Mouse (Mus musculus): Measurements from ENCODE around the gene Kcnh2.

Kcnh2 gene

DNA sequence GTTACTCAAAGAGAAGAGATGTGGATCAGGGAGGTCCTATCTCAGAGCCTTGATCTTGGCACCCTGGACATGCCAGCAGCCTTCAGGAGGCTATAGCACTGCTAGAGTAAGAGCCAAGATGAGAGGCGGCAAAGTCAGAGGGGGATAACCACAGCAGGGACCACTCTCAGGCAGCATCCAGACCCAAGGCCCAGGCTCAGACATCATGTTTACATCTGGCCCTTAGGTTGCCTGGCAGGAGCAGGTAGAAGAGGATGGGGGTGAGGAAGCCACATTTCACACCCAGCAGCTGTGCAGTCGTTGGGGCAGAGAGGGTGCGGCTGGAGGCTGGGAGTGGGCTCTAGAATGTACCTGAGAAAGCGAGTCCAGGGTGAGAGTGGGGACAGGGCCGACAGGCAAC lies 30.5 kb downstream of the Kcnh2 start:
- in situ Hi-C loops (cut with MboI, MseI): no loop called here

DNA sequence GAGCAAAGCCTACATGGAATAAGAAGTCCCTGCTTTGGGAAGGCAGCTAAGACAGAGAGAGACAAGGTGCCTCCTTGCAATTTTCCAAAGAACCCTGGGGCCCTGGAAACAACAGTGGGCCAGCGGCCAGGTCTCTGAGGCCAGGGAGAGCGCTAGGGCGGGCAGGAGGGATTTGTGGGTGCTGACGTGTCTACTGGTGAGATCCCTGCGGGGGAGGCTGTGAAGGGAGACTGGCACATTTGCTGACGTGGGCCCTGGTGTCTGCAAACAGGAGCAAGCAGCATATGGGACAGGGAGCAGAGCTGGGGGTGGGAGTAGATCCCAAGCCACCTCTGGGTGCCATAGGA lies 31.0 kb downstream of the Kcnh2 start:
- in situ Hi-C loops (cut with MboI, MseI): no loop called here

DNA sequence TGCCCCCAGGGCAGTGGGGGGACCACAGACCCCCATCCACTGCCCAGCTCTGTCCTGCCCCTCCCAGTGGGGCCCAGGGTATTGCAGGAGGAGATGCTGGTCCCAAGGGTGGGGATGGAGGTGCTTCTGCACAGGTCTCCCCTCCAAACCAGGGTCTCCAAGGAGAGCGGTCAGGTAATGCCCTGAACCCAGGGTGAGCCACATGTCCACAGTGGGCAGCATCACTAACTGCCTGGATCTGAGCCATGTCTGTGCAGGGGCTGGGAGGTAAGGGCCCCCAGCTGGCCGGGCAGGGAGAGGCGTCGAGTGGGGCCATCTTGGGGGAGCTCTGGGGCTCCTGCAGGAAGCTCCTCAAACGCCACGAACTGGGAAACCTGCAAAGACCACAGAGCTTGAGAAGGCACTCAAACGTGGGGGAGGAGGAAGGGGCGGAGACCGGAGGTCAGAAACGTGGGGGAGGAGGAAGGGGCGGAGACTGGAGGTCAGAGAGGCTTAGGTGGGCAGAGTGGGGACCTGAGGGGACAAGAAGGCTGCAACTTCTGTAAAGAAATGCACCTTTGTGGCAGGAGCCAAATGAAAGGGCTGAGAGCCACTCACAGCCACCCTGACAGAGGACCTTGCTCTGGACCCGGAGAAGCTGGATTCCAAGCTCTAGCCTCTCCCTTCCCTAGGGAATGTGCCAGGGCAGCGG lies 31.5 kb downstream of the Kcnh2 start:
- in situ Hi-C loops (cut with MboI, MseI): no loop called here

DNA sequence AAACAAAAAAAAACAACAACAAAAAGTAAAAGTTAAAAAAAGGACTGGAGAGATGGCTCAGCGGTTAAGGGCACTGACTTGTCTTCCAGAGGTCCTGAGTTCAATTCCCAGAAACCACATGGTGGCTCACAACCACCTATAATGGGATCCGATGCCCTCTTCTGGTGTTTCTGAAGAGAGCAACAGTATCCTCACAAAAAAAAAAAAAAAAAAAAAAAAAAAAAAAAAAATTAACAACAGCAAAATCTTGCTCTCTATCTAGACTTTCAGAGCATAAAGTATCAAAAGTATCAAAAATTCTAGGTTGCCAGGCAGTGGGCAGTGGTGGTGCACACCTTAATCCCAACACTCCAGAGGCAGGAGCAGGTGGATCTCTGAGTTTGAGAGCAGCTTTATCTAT lies 42.2 kb downstream of the Kcnh2 start:
- in situ Hi-C loops (cut with MboI, MseI): no loop called here

DNA sequence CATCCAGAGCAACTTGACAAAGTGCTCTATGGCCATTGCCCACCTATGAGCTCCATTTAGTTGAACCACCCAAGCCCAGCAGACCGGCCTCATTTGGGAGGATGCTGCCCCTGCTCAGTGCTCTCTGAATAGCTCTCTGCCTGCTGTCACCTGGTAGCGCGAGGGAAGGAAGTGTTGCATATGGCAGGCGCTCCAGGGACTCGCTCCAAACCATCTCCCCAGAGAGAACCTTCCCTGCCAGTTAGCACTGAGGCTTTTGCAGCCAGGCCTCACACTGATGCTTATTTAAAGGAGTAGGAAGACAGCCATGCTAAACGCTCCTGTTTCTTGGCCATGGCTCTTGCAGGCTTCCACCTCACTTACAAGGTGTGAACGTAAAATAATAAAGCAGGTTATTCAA lies 42.8 kb downstream of the Kcnh2 start:
- in situ Hi-C loops (cut with MboI, MseI): no loop called here

DNA sequence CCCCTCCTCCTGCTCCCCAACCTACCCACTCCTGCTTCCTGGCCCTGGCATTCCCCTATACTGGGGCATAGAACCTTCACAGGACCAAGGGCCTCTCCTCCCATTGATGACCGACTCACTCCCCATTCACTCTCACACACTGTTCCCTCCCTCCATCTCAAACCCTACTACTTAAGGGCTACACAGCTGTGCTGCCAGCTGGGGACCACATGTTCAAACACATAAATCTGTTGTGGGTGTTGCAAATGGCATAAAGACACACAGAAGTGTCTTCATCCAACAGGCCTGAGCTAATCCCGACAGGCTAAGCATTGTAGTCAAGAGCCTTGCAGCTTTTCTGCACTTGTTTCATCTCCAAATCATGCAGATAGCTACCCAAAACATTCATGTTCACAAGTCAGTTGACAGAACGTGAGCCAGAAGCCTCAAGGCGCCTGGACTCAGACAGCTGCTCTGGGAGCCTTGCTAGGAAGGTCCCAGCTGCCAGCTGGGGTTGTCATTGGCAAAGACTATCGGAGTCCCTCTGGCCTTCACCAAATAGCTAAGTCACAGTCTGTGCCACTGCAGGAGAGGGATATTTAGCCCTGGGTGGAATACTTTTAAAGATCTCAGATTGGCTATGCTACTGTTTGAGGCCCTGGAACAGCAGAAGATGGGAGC lies 44.2 kb downstream of the Kcnh2 start:
- in situ Hi-C loops (cut with MboI, MseI): no loop called here

DNA sequence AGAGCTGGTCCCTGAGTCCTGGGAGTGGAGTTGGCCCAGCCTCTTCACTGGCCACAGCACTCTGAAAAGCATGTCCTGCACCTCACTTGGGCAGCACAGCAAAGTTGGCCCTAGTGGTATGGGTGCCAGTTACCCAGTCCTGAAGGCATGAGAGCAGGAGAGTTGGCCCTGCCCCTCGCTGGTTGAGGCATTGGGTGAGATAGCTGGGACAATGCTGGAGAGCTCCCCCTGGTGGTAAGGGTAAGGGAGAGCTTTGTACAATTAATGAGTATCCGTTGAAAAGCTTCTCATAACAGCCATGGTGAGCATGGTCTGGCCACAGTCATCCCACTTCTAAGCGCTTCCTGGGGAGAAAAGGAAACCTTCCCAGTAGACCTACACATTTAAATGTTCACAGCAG lies 48.2 kb downstream of the Kcnh2 start:
- in situ Hi-C loops (cut with MboI, MseI): no loop called here

DNA sequence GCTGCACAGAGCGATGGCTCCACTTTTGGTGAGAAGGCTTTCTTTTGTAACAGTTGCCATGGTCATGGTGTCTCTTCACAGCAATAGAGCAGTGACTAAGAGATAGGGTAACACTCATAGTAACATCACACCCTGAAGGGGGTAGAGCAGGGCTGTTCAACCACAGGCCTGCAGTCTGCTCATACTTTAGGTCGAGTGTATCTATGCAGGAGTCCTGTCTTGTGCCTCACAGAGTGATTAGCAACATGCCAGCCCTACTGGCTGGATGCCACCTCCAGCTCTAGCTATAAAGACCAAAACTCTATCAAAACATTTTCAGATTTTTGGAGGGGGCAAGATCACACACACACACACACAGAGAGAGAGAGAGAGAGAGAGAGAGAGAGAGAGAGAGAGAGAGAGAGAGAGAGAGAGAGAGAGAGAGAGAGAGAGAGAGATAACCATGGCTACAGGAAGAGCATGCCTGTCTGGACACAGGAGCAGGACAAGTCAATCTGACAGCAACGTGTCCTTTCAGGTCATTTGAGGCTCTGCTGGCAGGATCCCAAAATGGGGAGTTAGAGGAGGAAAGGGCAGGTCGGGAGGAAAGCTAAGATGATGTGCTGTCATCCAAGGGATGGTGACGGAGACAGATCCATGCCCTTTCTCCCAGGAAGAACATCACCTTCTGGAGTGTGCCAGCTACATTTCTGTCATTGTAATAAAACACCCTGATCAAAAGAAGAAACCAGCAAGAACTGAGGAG lies 51.4 kb downstream of the Kcnh2 start:
- in situ Hi-C loops (cut with MboI, MseI): no loop called here

DNA sequence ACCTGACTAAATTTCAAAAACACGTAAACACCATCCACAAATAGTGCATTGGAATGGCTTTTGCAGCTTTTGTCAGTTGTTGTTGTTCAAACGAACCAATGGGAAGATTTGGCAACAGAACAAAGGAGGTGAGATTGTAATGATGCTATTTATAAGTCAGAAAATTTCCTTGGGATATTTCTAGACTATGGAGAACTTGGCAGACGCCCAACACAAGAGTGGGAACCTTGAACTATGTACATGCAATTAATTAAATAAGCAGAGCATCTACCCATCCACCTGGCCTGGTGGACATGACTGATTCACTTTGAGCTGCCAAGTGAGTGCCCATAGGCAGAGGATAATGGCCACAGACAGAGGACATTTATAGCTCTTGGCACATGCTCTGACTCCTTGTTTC lies 59.5 kb downstream of the Kcnh2 start:
- in situ Hi-C loops (cut with MboI, MseI): no loop called here

DNA sequence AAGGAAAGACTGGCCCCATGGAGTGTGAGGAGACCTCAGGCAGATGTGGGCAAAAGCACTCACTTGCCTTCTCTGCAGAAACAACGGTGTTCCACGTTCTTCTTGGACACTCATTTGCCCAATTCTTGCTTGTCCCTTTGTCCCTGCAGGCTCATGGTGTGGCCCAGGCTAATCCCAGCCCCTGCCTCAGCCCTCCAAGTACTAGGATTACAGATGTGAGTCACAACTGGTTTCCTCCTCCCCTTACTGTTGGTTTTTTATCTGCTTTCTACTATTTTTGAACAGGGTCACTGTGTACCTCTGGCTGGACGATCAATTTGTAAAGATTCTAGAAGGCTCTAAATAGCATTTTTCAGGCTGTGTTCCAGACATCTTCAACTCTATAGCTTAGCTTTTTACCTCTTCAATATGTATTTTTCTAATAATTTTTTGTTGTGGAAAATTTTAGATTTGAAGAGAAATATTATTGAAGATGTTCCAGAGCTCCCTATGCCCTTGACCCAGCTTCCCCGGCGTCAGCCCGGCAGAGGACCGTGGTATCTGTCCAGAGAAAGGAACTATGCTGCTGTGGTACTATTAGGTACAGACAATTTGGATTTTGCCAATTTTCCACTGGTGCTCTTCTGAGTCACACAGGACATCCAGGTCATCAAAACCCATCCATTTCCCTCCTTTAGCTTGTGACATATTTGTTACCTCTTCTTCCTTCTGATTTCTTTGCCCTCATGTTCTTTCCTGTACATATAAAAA lies 65.0 kb downstream of the Kcnh2 start:
- in situ Hi-C loops (cut with MboI, MseI): no loop called here

DNA sequence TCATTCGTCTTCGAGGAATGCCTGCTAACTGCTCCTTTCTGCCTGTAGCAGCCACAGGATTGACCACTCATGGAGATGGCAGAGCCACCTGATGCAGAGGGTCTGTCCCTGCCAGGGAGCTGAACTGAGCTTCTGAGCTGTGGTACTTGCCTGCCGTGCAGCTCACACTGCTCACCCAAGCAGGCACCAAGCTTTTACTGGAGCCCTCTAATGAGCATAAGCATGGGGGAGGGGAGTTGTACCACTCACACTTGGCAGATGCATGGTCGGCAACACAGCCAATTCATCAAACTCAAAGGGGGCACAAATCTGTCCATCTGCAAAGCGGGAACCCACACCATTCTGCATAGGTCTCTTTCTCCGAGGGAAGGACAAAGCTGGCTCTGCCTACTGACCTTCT lies 67.3 kb downstream of the Kcnh2 start:
- in situ Hi-C loops (cut with MboI, MseI): no loop called here

DNA sequence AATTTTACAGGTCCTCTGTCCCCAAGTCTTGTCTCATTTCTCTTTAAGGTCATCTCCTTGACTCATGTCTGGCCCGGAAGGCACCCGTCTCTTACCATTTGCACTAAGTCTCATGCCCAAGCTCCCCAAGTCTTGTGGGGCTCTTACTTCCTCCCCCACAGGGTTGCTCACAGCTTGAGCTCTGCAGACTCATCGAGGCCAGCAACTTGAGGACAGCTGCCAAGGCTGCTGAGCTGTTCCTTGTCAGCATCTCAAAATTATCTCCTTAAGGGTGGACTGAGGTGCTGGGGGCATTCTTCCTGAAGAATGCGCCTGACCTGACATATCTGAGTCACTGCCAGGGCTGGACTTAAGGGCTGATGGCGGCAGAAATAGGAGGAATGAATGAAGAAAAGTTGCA lies 68.2 kb downstream of the Kcnh2 start:
- in situ Hi-C loops (cut with MboI, MseI): no loop called here

DNA sequence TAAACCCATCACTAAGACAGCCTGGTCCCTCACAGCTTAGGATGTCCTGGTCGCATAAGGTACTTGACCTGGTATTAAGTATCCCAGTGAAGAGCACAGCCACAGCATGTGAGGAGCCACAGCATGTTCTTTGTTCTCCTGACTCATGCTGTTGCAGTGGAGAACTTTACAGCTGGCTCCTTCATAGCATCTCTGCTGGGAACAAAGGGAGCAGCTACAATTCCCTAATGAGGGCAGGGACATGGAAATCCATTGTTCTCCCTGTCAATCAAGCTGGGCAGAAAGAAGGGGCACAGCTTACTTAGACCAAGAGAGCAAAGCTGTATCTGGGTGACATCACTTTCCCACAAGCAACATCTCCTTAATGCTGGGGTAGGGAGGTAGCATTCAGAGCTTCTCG lies 70.9 kb downstream of the Kcnh2 start:
- in situ Hi-C loops (cut with MboI, MseI): no loop called here

DNA sequence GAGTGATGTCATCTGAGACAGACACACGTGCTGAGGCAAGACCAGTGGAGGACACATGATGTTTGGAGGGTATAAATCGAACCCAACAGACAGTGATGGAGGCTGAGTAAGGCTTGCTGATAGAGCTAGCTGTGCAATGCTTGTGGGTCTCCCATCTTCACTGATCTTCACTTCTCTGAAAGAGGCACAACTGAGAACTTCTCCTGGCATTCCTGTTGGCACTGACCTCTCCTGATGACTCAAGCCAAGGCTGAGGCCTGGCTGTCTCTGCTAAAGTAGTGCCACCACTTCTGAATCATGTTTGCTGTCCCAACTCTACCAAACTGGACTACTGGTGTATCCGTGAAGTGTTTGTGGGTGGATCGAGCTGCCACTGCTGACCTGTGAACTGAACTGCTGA lies 71.9 kb downstream of the Kcnh2 start:
- in situ Hi-C loops (cut with MboI, MseI): loop anchor here (5.0 kb wide), 1 partner anchor 78 kb away; no protein-coding TSS in a partner anchor

DNA sequence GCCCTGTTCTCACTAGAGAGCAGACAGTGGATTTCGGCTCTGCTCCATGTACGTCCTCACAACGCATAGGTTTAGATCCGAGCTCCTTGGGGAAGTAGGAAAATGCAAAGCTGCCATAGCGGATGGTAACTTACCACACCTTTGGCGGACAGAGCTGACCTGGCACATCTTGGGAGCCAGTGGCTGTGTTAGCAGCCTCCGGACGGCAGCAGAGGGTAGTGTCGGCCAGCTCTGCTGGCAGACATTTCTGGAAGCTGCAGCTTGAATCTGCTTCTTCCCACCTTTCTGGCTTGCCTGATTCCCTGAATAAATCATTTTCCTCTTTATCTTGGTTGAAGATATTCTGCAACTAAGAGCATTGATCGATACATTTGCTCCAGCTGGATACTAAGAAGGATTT lies 73.2 kb downstream of the Kcnh2 start:
- in situ Hi-C loops (cut with MboI, MseI): loop anchor here (5.0 kb wide), 1 partner anchor 79 kb away; no protein-coding TSS in a partner anchor

DNA sequence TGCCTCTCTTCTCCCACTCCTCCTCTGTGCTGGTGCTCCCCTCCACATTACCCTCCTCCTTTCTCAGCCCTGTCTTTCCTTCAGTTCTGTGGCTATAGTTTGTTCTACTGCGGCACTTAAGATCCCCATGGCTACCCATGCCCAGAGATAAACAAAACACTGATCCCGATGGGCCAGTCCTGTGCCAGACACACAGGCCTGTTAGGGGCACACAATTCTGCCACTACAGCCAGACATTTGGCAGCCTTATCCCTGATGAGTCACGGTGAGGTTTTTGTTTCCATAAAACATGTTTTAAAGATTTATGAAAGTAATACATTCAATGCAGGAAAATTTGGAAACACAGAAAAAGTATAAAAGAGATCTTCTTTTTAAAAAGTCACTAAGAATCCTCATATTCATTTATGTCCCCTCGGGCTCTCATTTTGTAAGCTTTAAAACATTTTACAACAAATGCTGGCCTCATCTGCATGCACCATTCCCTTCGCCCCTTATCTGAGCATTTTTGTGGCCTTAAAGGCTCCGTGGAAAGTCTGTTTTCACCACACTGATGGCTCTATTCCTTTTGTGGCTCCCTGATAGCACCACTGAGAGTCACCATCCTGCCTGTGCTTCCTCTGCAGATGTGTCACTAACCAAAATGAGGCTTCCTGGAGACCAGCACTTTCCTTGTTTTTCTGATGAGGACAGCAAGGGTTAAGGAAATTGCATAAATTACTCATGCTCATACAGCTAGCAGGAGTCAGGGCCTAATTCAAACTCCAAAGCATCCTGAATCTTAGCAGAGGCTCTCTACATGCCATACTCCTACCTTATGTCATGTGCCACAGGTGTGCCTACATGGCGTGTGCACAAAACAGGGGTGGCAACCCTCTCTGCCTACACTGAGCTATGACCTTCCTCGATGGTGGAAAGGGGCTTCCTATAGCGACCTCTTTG lies 77.5 kb downstream of the Kcnh2 start:
- in situ Hi-C loops (cut with MboI, MseI): no loop called here

DNA sequence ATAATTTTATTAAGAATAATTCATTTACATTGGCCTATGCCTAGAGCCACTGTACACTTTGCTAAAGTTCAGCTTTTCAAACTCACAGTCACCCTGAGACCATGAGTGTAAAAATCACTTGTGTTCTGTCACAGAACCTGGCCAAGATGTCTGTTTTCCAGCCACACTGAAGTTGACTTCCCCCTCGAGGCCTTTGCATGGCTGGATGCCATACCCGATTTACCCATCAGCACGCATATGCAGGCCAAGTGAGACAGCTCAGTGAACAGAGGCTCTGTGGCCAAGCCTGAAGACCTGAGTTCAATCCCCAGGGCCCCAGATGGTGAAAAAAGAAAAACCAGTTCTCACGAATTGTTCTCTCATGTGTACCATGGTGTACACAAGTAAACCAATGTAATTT lies 80.5 kb downstream of the Kcnh2 start:
- in situ Hi-C loops (cut with MboI, MseI): no loop called here

Measured in T-helper 2 cell (primary cell).